Mouse (Mus musculus): ENCODE data around the gene Cited4. TPM values are rescaled to one million over a fixed set of nuclear protein-coding genes. Genes with fewer than 3 reads are reported as not detected.

Cited4 gene
- polyA plus RNA-seq, 1 experiment from 2014 or later, result 6.4 TPM

DNA sequence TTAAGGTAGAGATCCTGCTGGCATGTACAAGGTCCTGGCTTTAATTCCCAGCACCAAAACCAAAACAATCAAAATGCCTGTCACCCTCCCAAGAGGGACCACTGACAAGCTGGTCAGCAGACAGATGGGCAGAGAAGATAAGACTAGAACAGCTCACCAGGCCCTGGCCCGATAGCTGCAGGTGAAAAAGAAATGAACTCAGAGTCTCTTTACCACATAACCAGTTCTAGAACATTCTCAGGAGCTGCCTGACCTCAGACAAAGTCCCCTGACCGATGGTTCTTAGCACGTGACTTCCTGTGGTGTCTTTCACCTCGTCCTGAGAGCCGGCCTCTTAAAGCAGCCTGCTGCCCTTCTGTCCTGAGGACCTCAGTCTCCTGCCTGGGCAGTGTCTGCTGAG is 3.2 kb downstream of the Cited4 start:
- no peaks in the 10 kb centered on the region for H3K36me3 ChIP-seq (ENCODE audit: control insufficient read depth, insufficient read depth, low read length)
- 0 out of 2 replicates have a peak, but pooled peaks cover 2% of the 10 kb centered on the region for H3K4me1 ChIP-seq (ENCODE audit: control insufficient read depth, insufficient read depth, low read length)
- no peak overlapping the region for H3K4me3 ChIP-seq (ENCODE audit: low read depth, low read length)
- no peak overlapping the region for H3K4me2 ChIP-seq (ENCODE audit: low read depth)
- no peak for ATAC-seq (ENCODE audit: insufficient read depth, low FRiP score, low TSS enrichment)
- H3K27me3 ChIP-seq (ENCODE audit: control insufficient read depth, insufficient read depth, low read length), result peaks cover 21% of the 10 kb centered on the region
- no peaks in the 10 kb centered on the region for H3K9me3 ChIP-seq (ENCODE audit: control insufficient read depth, low read length)
- no peak overlapping the region for H3K27ac ChIP-seq (ENCODE audit: low read depth, low read length)
- WGBS, result 78% methylated on average over 5 of the region's 5 CpGs
- DNase-seq (ENCODE audit: low spot score), result no peak
- H3K9ac ChIP-seq (ENCODE audit: low read length), result no peak overlapping the region

- DNase-seq (ENCODE audit: low spot score) (no peak), ATAC-seq (ENCODE audit: insufficient read depth, low FRiP score, low TSS enrichment) (no peak)
- 62% methylated on average over 12 of the region's 12 CpGs for WGBS
Measured at GRCm38 (mm10) chr4:120671046-120671445, 4.7 kb downstream of the Cited4 start.

GRCm38 (mm10) chr4:120673606-120674005 is 7.2 kb downstream of the Cited4 start:
- Histone ChIP-seq H3K27me3 (ENCODE audit: control insufficient read depth, insufficient read depth, low read length) (peaks cover 3% of the 10 kb centered on the region; the same call in 1 of the 2 replicates), H3K36me3 (ENCODE audit: control insufficient read depth, insufficient read depth, low read length) (no peaks in the 10 kb centered on the region), H3K4me1 (ENCODE audit: control insufficient read depth, insufficient read depth, low read length) (no peaks in the 10 kb centered on the region), H3K4me2 (ENCODE audit: low read depth) (no peak overlapping the region), H3K9me3 (ENCODE audit: control insufficient read depth, low read length) (no peaks in the 10 kb centered on the region), H3K4me3 (ENCODE audit: low read depth, low read length) (no peak overlapping the region), H3K9ac (ENCODE audit: low read length) (no peak overlapping the region), H3K27ac (ENCODE audit: low read depth, low read length) (no peak overlapping the region)
- WGBS, result 87% methylated on average over 3 of the region's 3 CpGs
- ATAC-seq (ENCODE audit: insufficient read depth, low FRiP score, low TSS enrichment), result no peak
- no peak for DNase-seq (ENCODE audit: low spot score)

More at GRCm38 (mm10) chr4:120671046-120671445, 4.7 kb downstream of the Cited4 start:
- Histone ChIP-seq H3K27me3 (ENCODE audit: control insufficient read depth, insufficient read depth, low read length) (peaks cover 21% of the 10 kb centered on the region), H3K4me3 (ENCODE audit: low read depth, low read length) (no peak overlapping the region), H3K9me3 (ENCODE audit: control insufficient read depth, low read length) (no peaks in the 10 kb centered on the region), H3K4me2 (ENCODE audit: low read depth) (no peak overlapping the region), H3K9ac (ENCODE audit: low read length) (no peak overlapping the region), H3K36me3 (ENCODE audit: control insufficient read depth, insufficient read depth, low read length) (no peaks in the 10 kb centered on the region), H3K27ac (ENCODE audit: low read depth, low read length) (no peak overlapping the region), H3K4me1 (ENCODE audit: control insufficient read depth, insufficient read depth, low read length) (0 out of 2 replicates have a peak, but pooled peaks cover 2% of the 10 kb centered on the region)

- Histone ChIP-seq H3K36me3 (ENCODE audit: control insufficient read depth, insufficient read depth, low read length) (no peaks in the 10 kb centered on the region), H3K4me3 (ENCODE audit: low read depth, low read length) (no peak overlapping the region), H3K4me1 (ENCODE audit: control insufficient read depth, insufficient read depth, low read length) (no peaks in the 10 kb centered on the region), H3K9ac (ENCODE audit: low read length) (no peak overlapping the region), H3K4me2 (ENCODE audit: low read depth) (no peak overlapping the region), H3K9me3 (ENCODE audit: control insufficient read depth, low read length) (no peaks in the 10 kb centered on the region), H3K27ac (ENCODE audit: low read depth, low read length) (no peak overlapping the region), H3K27me3 (ENCODE audit: control insufficient read depth, insufficient read depth, low read length) (no peaks in the 10 kb centered on the region)
- WGBS, result 80% methylated on average over 8 of the region's 8 CpGs
- DNase-seq (ENCODE audit: low spot score) (no peak), ATAC-seq (ENCODE audit: insufficient read depth, low FRiP score, low TSS enrichment) (no peak)
Measured at GRCm38 (mm10) chr4:120674775-120675451, 8.5 kb downstream of the Cited4 start.

- no peaks in the 10 kb centered on the region for H3K4me1 ChIP-seq (ENCODE audit: control insufficient read depth, insufficient read depth, low read length)
- ATAC-seq (ENCODE audit: insufficient read depth, low FRiP score, low TSS enrichment) (no peak), DNase-seq (ENCODE audit: low spot score) (no peak)
- H3K36me3 ChIP-seq (ENCODE audit: control insufficient read depth, insufficient read depth, low read length), result no peaks in the 10 kb centered on the region
- no peak overlapping the region for H3K4me3 ChIP-seq (ENCODE audit: low read depth, low read length)
- no peak overlapping the region for H3K9ac ChIP-seq (ENCODE audit: low read length)
- WGBS, result 69% methylated on average over 2 of the region's 2 CpGs
- H3K27ac ChIP-seq (ENCODE audit: low read depth, low read length), result no peak overlapping the region
- no peaks in the 10 kb centered on the region for H3K9me3 ChIP-seq (ENCODE audit: control insufficient read depth, low read length)
- no peak overlapping the region for H3K4me2 ChIP-seq (ENCODE audit: low read depth)
- H3K27me3 ChIP-seq (ENCODE audit: control insufficient read depth, insufficient read depth, low read length), result no peaks in the 10 kb centered on the region
Measured at GRCm38 (mm10) chr4:120675640-120676039, 9.3 kb downstream of the Cited4 start.

DNA sequence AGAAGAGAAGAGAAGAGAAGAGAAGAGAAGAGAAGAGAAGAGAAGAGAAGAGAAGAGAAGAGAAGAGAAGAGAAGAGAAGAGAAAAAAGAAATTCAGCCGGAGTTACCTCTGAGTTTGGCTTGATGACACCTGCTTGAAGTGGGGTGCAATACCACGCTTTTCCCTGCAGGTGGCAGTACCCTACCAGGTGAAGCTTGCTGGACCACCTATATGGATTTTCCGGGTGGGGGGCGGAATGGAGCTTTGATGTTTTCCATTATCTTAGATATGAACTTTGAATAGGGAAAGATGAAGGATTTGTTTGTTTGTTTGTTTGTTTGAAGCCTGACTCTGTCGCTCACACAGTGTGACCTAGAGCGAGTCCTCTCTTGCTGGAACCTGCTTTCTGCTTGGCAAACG is 14.6 kb downstream of the Cited4 start:
- Histone ChIP-seq H3K4me2 (ENCODE audit: low read depth) (no peak overlapping the region), H3K4me3 (ENCODE audit: low read depth, low read length) (no peak overlapping the region), H3K9ac (ENCODE audit: low read length) (no peak overlapping the region), H3K9me3 (ENCODE audit: control insufficient read depth, low read length) (no peaks in the 10 kb centered on the region), H3K4me1 (ENCODE audit: control insufficient read depth, insufficient read depth, low read length) (no peaks in the 10 kb centered on the region), H3K27me3 (ENCODE audit: control insufficient read depth, insufficient read depth, low read length) (no peaks in the 10 kb centered on the region), H3K27ac (ENCODE audit: low read depth, low read length) (no peak overlapping the region), H3K36me3 (ENCODE audit: control insufficient read depth, insufficient read depth, low read length) (no peaks in the 10 kb centered on the region)
- ATAC-seq (ENCODE audit: insufficient read depth, low FRiP score, low TSS enrichment), result no peak
- no peak for DNase-seq (ENCODE audit: low spot score)
- WGBS, result 56% methylated on average over 7 of the region's 7 CpGs

- H3K27me3 ChIP-seq (ENCODE audit: control insufficient read depth, insufficient read depth, low read length), result no peaks in the 10 kb centered on the region
- ATAC-seq (ENCODE audit: insufficient read depth, low FRiP score, low TSS enrichment) (no peak; the same call in 1 of the 2 replicates), DNase-seq (ENCODE audit: low spot score) (peak; percentile 74)
- H3K4me2 ChIP-seq (ENCODE audit: low read depth), result no peak overlapping the region
- H3K9ac ChIP-seq (ENCODE audit: low read length), result no peak overlapping the region
- 41% methylated on average over 10 of the region's 10 CpGs for WGBS
- no peak overlapping the region for H3K4me3 ChIP-seq (ENCODE audit: low read depth, low read length)
- no peak overlapping the region for H3K27ac ChIP-seq (ENCODE audit: low read depth, low read length)
- H3K9me3 ChIP-seq (ENCODE audit: control insufficient read depth, low read length), result no peaks in the 10 kb centered on the region
- no peaks in the 10 kb centered on the region for H3K36me3 ChIP-seq (ENCODE audit: control insufficient read depth, insufficient read depth, low read length)
- H3K4me1 ChIP-seq (ENCODE audit: control insufficient read depth, insufficient read depth, low read length), result no peaks in the 10 kb centered on the region
Measured at GRCm38 (mm10) chr4:120682168-120682567, 15.8 kb downstream of the Cited4 start.

GRCm38 (mm10) chr4:120683278-120683997 is 17.1 kb downstream of the Cited4 start:
- Histone ChIP-seq H3K9me3 (ENCODE audit: control insufficient read depth, low read length) (no peaks in the 10 kb centered on the region), H3K36me3 (ENCODE audit: control insufficient read depth, insufficient read depth, low read length) (no peaks in the 10 kb centered on the region), H3K27me3 (ENCODE audit: control insufficient read depth, insufficient read depth, low read length) (no peaks in the 10 kb centered on the region), H3K4me2 (ENCODE audit: low read depth) (no peak overlapping the region), H3K4me1 (ENCODE audit: control insufficient read depth, insufficient read depth, low read length) (no peaks in the 10 kb centered on the region), H3K27ac (ENCODE audit: low read depth, low read length) (no peak overlapping the region), H3K4me3 (ENCODE audit: low read depth, low read length) (no peak overlapping the region), H3K9ac (ENCODE audit: low read length) (no peak overlapping the region)
- no peak for DNase-seq (ENCODE audit: low spot score)
- ATAC-seq (ENCODE audit: insufficient read depth, low FRiP score, low TSS enrichment), result no peak
- 55% methylated on average over 9 of the region's 9 CpGs for WGBS

- peak; percentile 40 for DNase-seq (ENCODE audit: low spot score)
- 32% methylated on average over 6 of the region's 6 CpGs for WGBS
- Histone ChIP-seq H3K4me1 (ENCODE audit: control insufficient read depth, insufficient read depth, low read length) (no peaks in the 10 kb centered on the region), H3K4me3 (ENCODE audit: low read depth, low read length) (no peak overlapping the region), H3K27me3 (ENCODE audit: control insufficient read depth, insufficient read depth, low read length) (no peaks in the 10 kb centered on the region), H3K36me3 (ENCODE audit: control insufficient read depth, insufficient read depth, low read length) (no peaks in the 10 kb centered on the region), H3K4me2 (ENCODE audit: low read depth) (no peak overlapping the region), H3K27ac (ENCODE audit: low read depth, low read length) (no peak overlapping the region), H3K9ac (ENCODE audit: low read length) (no peak overlapping the region), H3K9me3 (ENCODE audit: control insufficient read depth, low read length) (no peaks in the 10 kb centered on the region)
- ATAC-seq (ENCODE audit: insufficient read depth, low FRiP score, low TSS enrichment), result peak; percentile 45; the same call in 1 of the 2 replicates
Measured at GRCm38 (mm10) chr4:120687282-120687681, 20.9 kb downstream of the Cited4 start.

Data from neural tube, embryonic 11.5 days (tissue).